Comparison of ENCODE assay signal across 8 mouse cellular contexts in the genomic region with DNA sequence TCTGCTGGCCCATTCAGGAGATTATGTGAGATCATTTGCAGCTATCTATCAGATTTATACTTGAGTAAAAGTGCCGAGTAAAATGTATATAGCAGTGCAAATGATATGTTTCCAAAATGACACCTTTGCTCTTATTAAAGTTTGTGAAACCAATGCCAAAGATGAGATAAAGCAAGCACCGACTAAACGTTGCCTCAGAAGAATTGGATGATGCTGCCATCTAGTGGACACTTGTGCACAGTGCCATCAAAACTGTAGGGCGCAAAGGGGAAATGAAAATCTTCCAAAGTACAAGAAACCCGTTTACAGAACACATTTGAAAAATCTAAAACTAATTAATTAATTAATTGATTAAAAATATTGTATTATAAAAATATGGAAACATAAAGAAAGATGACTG.
DNase-seq lines count a peak whose midpoint lies in the region; ATAC-seq lines count a peak whose summit lies in the region.

No protein-coding gene starts in this region.

- DNase-seq in ovary, postnatal 36 days (ENCODE audit: low spot score): peak; percentile 11
- no peak for DNase-seq in ovary, postnatal 10 days (ENCODE audit: low spot score)
- peak; percentile 61 for DNase-seq in ZHBTc4 (ENCODE audit: low read depth, low spot score)
- DNase-seq in embryonic facial prominence, embryonic 10.5 days (ENCODE audit: low spot score): peak; percentile 41
- DNase-seq in induced T-regulatory cell, adult 2 months (ENCODE audit: low read depth): peak; percentile 57
- DNase-seq in limb, embryonic 11.5 days (ENCODE audit: low spot score): peak; percentile 67
- peak; percentile 43 for DNase-seq in neural tube, embryonic 11.5 days (ENCODE audit: low spot score)
- no peak for DNase-seq in urinary bladder, postnatal 10 days (ENCODE audit: low spot score)

- no peak overlapping the region for H3K4me2 ChIP-seq in limb, embryonic 11.5 days (ENCODE audit: low read depth, severe bottlenecking)
- H3K4me2 ChIP-seq in neural tube, embryonic 11.5 days (ENCODE audit: low read depth): no peak overlapping the region

- H3K4me1 ChIP-seq in embryonic facial prominence, embryonic 10.5 days: no peaks in the 10 kb centered on the region
- no peaks in the 10 kb centered on the region for H3K4me1 ChIP-seq in limb, embryonic 11.5 days (ENCODE audit: control insufficient read depth, insufficient read depth, low read length)
- H3K4me1 ChIP-seq in neural tube, embryonic 11.5 days (ENCODE audit: control insufficient read depth, insufficient read depth, low read length): no peaks in the 10 kb centered on the region

- 15% methylated on average over 5 of the region's 5 CpGs for WGBS in embryonic facial prominence, embryonic 10.5 days
- 13% methylated on average over 5 of the region's 5 CpGs for WGBS in limb, embryonic 11.5 days
- WGBS in neural tube, embryonic 11.5 days: 12% methylated on average over 5 of the region's 5 CpGs

- no peak for ATAC-seq in limb, embryonic 11.5 days (ENCODE audit: insufficient number of reproducible peaks, low FRiP score, low TSS enrichment, low read depth)
- peak; percentile 75; the same call in 1 of the 2 replicates for ATAC-seq in neural tube, embryonic 11.5 days (ENCODE audit: insufficient read depth, low FRiP score, low TSS enrichment)

- H3K27me3 ChIP-seq in embryonic facial prominence, embryonic 10.5 days (replicated peaks; ENCODE audit: low read depth, poor library complexity, severe bottlenecking): no peaks in the 10 kb centered on the region
- no peaks in the 10 kb centered on the region for H3K27me3 ChIP-seq in limb, embryonic 11.5 days (ENCODE audit: control insufficient read depth, insufficient read depth, low read length)
- no peaks in the 10 kb centered on the region for H3K27me3 ChIP-seq in neural tube, embryonic 11.5 days (ENCODE audit: control insufficient read depth, insufficient read depth, low read length)

- no peaks in the 10 kb centered on the region for H3K9me3 ChIP-seq in embryonic facial prominence, embryonic 10.5 days
- no peaks in the 10 kb centered on the region for H3K9me3 ChIP-seq in limb, embryonic 11.5 days (ENCODE audit: control insufficient read depth, low read length)
- no peaks in the 10 kb centered on the region for H3K9me3 ChIP-seq in neural tube, embryonic 11.5 days (ENCODE audit: control insufficient read depth, low read length)

- H3K36me3 ChIP-seq in embryonic facial prominence, embryonic 10.5 days (replicated peaks): no peaks in the 10 kb centered on the region
- H3K36me3 ChIP-seq in limb, embryonic 11.5 days (ENCODE audit: control insufficient read depth, insufficient read depth, low read length): no peaks in the 10 kb centered on the region
- H3K36me3 ChIP-seq in neural tube, embryonic 11.5 days (ENCODE audit: control insufficient read depth, insufficient read depth, low read length): no peaks in the 10 kb centered on the region

- H3K9ac ChIP-seq in limb, embryonic 11.5 days (ENCODE audit: low read length): no peak overlapping the region
- no peak overlapping the region for H3K9ac ChIP-seq in neural tube, embryonic 11.5 days (ENCODE audit: low read length)

- no peak overlapping the region for H3K4me3 ChIP-seq in embryonic facial prominence, embryonic 10.5 days
- H3K4me3 ChIP-seq in limb, embryonic 11.5 days (ENCODE audit: low read depth, low read length): no peak overlapping the region
- H3K4me3 ChIP-seq in neural tube, embryonic 11.5 days (ENCODE audit: low read depth, low read length): no peak overlapping the region

- H3K27ac ChIP-seq in embryonic facial prominence, embryonic 10.5 days (replicated peaks): no peak overlapping the region
- no peak overlapping the region for H3K27ac ChIP-seq in limb, embryonic 11.5 days (replicated peaks; ENCODE audit: low read depth, low read length)
- no peak overlapping the region for H3K27ac ChIP-seq in neural tube, embryonic 11.5 days (ENCODE audit: low read depth, low read length)

Comparison
In these comparisons a context has a peak if more than half of its experiments do, and no peak if none do; other contexts are left out.
1. DNase-seq: peak in ovary, postnatal 36 days (single experiment), ZHBTc4 (single experiment), embryonic facial prominence, embryonic 10.5 days (single experiment), induced T-regulatory cell, adult 2 months (single experiment), limb, embryonic 11.5 days (single experiment) and neural tube, embryonic 11.5 days (single experiment); none in ovary, postnatal 10 days (single experiment) and urinary bladder, postnatal 10 days (single experiment).